Mouse (Mus musculus) myocyte (in vitro differentiated cells): ENCODE measurements around the gene Gm13288.

Source experiments
- E2F4 ChIP-seq: IDR thresholded peaks from one replicate; pipeline ENCODE4 v1.6.1; 2011; ENCODE audit warnings: mild to moderate bottlenecking, control low read depth, moderate library complexity; ENCODE audit not compliant: insufficient read depth
- MAX ChIP-seq: IDR thresholded peaks from one replicate; pipeline ENCODE4 v1.6.1; 2011; ENCODE audit warnings: low read depth, mild to moderate bottlenecking, control low read depth
- MYOG ChIP-seq, 3 experiments: IDR thresholded peaks; one replicate each; pipeline ENCODE4 v1.6.1; 2011; ENCODE audit warnings: control low read depth in 2 of 3, low read depth in 2 of 3, mild to moderate bottlenecking in 2 of 3; ENCODE audit not compliant: insufficient read length in 2 of 3, control insufficient read depth in 1 of 3, insufficient read depth in 1 of 3
- POLR2A ChIP-seq: IDR thresholded peaks from one replicate; pipeline ENCODE4 v1.6.1; 2011; ENCODE audit warnings: low read depth, mild to moderate bottlenecking, control low read depth, moderate library complexity; ENCODE audit not compliant: insufficient read length
- USF1 ChIP-seq: IDR thresholded peaks from one replicate; pipeline ENCODE4 v1.6.1; 2011; ENCODE audit warnings: low read depth, mild to moderate bottlenecking, control low read depth, moderate library complexity

GRCm38 (mm10) chr4:88840058-88840457 is 34.7 kb downstream of the Gm13288 start:
- TF ChIP-seq POLR2A (no peak), MYOG (IDR thresholded peaks at IDR 0.05; ENCODE audit: control insufficient read depth in 1 of 3, insufficient read depth in 1 of 3, insufficient read length in 2 of 3, low read depth in 2 of 3) (no peak), MAX (no peak), USF1 (no peak), E2F4 (no peak)
